Mouse (Mus musculus): Measurements from ENCODE around the gene Ccnl2. TPM values are rescaled to one million over a fixed set of nuclear protein-coding genes. Genes with fewer than 3 reads are reported as not detected.
"Not testable (repeated sequence)": the region's sequence is repeated elsewhere in the genome, so short reads cannot be mapped to it uniquely, and the experiment has no call there.

Gene Ccnl2
- polyA plus RNA-seq, 1 experiment: 18.8 TPM

GRCm38 (mm10) chr4:155785819-155786218 lies 26.5 kb upstream of the Ccnl2 start, which contains the start of gene Tmem88b:
TSS of gene Tmem88b (minus strand) at chr4:155785874.
- H3K79me2 ChIP-seq (ENCODE audit: control insufficient read depth, insufficient read depth): no peaks in the 10 kb centered on the region
- TF ChIP-seq FOSL1 (IDR thresholded peaks at IDR 0.05; ENCODE audit: insufficient read depth, low read length, poor library complexity, severe bottlenecking) (no peak), USF1 (IDR thresholded peaks at IDR 0.05; ENCODE audit: low read depth) (no peak), CTCF (IDR thresholded peaks at IDR 0.05; ENCODE audit: control insufficient read depth, insufficient read depth, insufficient read length) (no peak), MAX (IDR thresholded peaks at IDR 0.05) (no peak), CEBPB (IDR thresholded peaks at IDR 0.05; ENCODE audit: low read depth) (no peak), MYOD1 (IDR thresholded peaks at IDR 0.05; ENCODE audit: control insufficient read depth, insufficient read length, low read depth) (no peak), MYOG (IDR thresholded peaks at IDR 0.05; ENCODE audit: control insufficient read depth, extremely low read depth, insufficient read length) (no peak)
- peaks cover 2% of the 10 kb centered on the region for H3K27me3 ChIP-seq (ENCODE audit: control insufficient read depth, insufficient read depth, insufficient read length)
- no peaks in the 10 kb centered on the region for H3K79me3 ChIP-seq (ENCODE audit: low read depth)
- no peaks in the 10 kb centered on the region for H3K36me3 ChIP-seq (ENCODE audit: control insufficient read depth, insufficient read depth)
- H3K4me3 ChIP-seq (ENCODE audit: insufficient read depth, poor library complexity, severe bottlenecking): no peak within 1 kb of the TSS
- no peak within 1 kb of the TSS for H3ac ChIP-seq (ENCODE audit: control insufficient read depth, insufficient read length, low read depth)

GRCm38 (mm10) chr4:155788300-155788699 lies 24.0 kb upstream of the Ccnl2 start:
- no peak for TF ChIP-seq MYOG (IDR thresholded peaks at IDR 0.05; ENCODE audit: control insufficient read depth, extremely low read depth, insufficient read length)
- no peak for TF ChIP-seq FOSL1 (IDR thresholded peaks at IDR 0.05; ENCODE audit: insufficient read depth, low read length, poor library complexity, severe bottlenecking)
- TF ChIP-seq CEBPB (IDR thresholded peaks at IDR 0.05; ENCODE audit: low read depth): no peak
- Histone ChIP-seq H3K4me3 (ENCODE audit: insufficient read depth, poor library complexity, severe bottlenecking) (no peak overlapping the region), H3K27me3 (ENCODE audit: control insufficient read depth, insufficient read depth, insufficient read length) (peaks cover 16% of the 10 kb centered on the region), H3K79me3 (ENCODE audit: low read depth) (no peaks in the 10 kb centered on the region), H3K79me2 (ENCODE audit: control insufficient read depth, insufficient read depth) (no peaks in the 10 kb centered on the region), H3ac (ENCODE audit: control insufficient read depth, insufficient read length, low read depth) (no peak overlapping the region), H3K36me3 (ENCODE audit: control insufficient read depth, insufficient read depth) (no peaks in the 10 kb centered on the region)

DNA sequence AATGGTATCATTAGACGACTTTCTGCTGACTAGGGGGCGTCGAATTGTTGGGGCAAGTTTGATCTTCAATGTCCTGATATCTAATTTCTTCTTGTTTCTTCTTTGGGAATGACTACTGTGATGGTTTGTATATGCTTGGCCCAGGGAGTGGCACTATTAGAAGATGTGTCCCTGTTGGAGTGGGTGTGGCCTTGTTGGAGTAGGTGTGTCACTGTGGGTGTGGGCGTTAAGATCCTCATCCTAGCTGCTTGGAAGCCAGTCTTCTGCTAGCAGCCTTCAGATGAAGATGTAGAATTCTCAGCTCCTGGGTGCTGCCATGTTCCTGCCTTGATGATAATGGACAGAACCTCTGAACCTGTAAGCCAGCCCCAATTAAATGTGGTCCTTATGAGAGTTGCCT lies 23.5 kb upstream of the Ccnl2 start:
- not testable (repeated sequence) for H3K36me3 ChIP-seq (ENCODE audit: control insufficient read depth, insufficient read depth)

GRCm38 (mm10) chr4:155790021-155790489 lies 22.2 kb upstream of the Ccnl2 start, which contains the start of gene Ankrd65:
TSS of gene Ankrd65 (plus strand) at chr4:155790439.
- no peaks in the 10 kb centered on the region for H3K79me3 ChIP-seq (ENCODE audit: low read depth)
- no peak within 1 kb of the TSS for H3K4me3 ChIP-seq (ENCODE audit: insufficient read depth, poor library complexity, severe bottlenecking)
- H3K27me3 ChIP-seq (ENCODE audit: control insufficient read depth, insufficient read depth, insufficient read length): peaks cover 16% of the 10 kb centered on the region
- H3K36me3 ChIP-seq (ENCODE audit: control insufficient read depth, insufficient read depth): no peaks in the 10 kb centered on the region
- TF ChIP-seq CTCF (IDR thresholded peaks at IDR 0.05; ENCODE audit: control insufficient read depth, insufficient read depth, insufficient read length) (no peak), MAX (IDR thresholded peaks at IDR 0.05) (no peak), MYOG (IDR thresholded peaks at IDR 0.05; ENCODE audit: control insufficient read depth, extremely low read depth, insufficient read length) (no peak), USF1 (IDR thresholded peaks at IDR 0.05; ENCODE audit: low read depth) (no peak), MYOD1 (IDR thresholded peaks at IDR 0.05; ENCODE audit: control insufficient read depth, insufficient read length, low read depth) (no peak), FOSL1 (IDR thresholded peaks at IDR 0.05; ENCODE audit: insufficient read depth, low read length, poor library complexity, severe bottlenecking) (no peak)
- no peak within 1 kb of the TSS for H3ac ChIP-seq (ENCODE audit: control insufficient read depth, insufficient read length, low read depth)
- no peaks in the 10 kb centered on the region for H3K79me2 ChIP-seq (ENCODE audit: control insufficient read depth, insufficient read depth)

More for the DNA sequence above, 23.5 kb upstream of the Ccnl2 start:
- not testable (repeated sequence) for H3K79me3 ChIP-seq (ENCODE audit: low read depth); H3K4me3 ChIP-seq (ENCODE audit: insufficient read depth, poor library complexity, severe bottlenecking); H3ac ChIP-seq (ENCODE audit: control insufficient read depth, insufficient read length, low read depth); H3K79me2 ChIP-seq (ENCODE audit: control insufficient read depth, insufficient read depth)
- peaks cover 16% of the 10 kb centered on the region for H3K27me3 ChIP-seq (ENCODE audit: control insufficient read depth, insufficient read depth, insufficient read length)

- H3K36me3 ChIP-seq (ENCODE audit: control insufficient read depth, insufficient read depth): no peaks in the 10 kb centered on the region
- no peak overlapping the region for H3ac ChIP-seq (ENCODE audit: control insufficient read depth, insufficient read length, low read depth)
- H3K79me3 ChIP-seq (ENCODE audit: low read depth): no peaks in the 10 kb centered on the region
- no peak overlapping the region for H3K4me3 ChIP-seq (ENCODE audit: insufficient read depth, poor library complexity, severe bottlenecking)
- H3K79me2 ChIP-seq (ENCODE audit: control insufficient read depth, insufficient read depth): no peaks in the 10 kb centered on the region
- no peak for TF ChIP-seq FOSL1 (IDR thresholded peaks at IDR 0.05; ENCODE audit: insufficient read depth, low read length, poor library complexity, severe bottlenecking)
- TF ChIP-seq MYOD1 (IDR thresholded peaks at IDR 0.05; ENCODE audit: control insufficient read depth, insufficient read length, low read depth): no peak
- TF ChIP-seq CEBPB (IDR thresholded peaks at IDR 0.05; ENCODE audit: low read depth): no peak
- no peak for TF ChIP-seq USF1 (IDR thresholded peaks at IDR 0.05; ENCODE audit: low read depth)
- TF ChIP-seq MYOG (IDR thresholded peaks at IDR 0.05; ENCODE audit: control insufficient read depth, extremely low read depth, insufficient read length): no peak
- no peak for TF ChIP-seq CTCF (IDR thresholded peaks at IDR 0.05; ENCODE audit: control insufficient read depth, insufficient read depth, insufficient read length)
- no peak for TF ChIP-seq MAX (IDR thresholded peaks at IDR 0.05)
- peaks cover 16% of the 10 kb centered on the region for H3K27me3 ChIP-seq (ENCODE audit: control insufficient read depth, insufficient read depth, insufficient read length)
These were observed 21.6 kb upstream of the Ccnl2 start for GRCm38 (mm10) chr4:155790650-155791161.

DNA sequence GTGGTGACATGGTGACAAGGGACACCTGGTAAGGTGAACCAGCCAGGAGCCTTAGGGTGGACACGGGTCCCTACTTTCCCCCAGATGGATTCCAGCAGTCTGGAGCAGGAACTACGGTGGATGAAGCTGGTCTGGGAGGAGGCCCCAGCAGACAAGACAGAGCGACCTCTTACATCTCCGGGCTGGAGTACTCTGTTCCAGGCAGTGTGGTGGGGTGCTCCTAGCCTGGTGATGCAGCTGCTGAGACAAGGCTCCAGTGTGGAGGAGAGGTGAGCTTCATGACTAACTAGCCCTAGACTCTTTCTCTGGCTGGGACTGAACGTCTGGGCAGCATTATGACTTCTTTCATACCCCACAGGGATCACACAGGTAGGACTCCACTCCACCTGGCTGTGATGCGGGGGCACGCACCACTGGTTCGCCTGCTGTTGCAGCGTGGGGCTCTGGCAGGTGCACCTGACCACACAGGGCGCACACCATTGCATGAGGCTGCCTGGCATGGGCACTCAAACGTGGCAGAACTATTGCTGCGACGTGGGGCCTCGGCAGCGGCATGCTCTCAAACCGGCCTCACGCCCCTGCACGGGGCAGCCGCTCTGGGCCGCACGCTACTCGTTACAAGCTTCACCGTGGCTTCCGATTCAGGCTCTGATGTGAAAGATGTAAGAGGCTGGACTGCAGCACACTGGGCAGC lies 20.9 kb upstream of the Ccnl2 start:
- H3K4me3 ChIP-seq (ENCODE audit: insufficient read depth, poor library complexity, severe bottlenecking): no peak overlapping the region
- no peaks in the 10 kb centered on the region for H3K36me3 ChIP-seq (ENCODE audit: control insufficient read depth, insufficient read depth)
- no peak overlapping the region for H3ac ChIP-seq (ENCODE audit: control insufficient read depth, insufficient read length, low read depth)
- no peak for TF ChIP-seq FOSL1 (IDR thresholded peaks at IDR 0.05; ENCODE audit: insufficient read depth, low read length, poor library complexity, severe bottlenecking)
- H3K79me3 ChIP-seq (ENCODE audit: low read depth): no peaks in the 10 kb centered on the region
- no peaks in the 10 kb centered on the region for H3K79me2 ChIP-seq (ENCODE audit: control insufficient read depth, insufficient read depth)
- peaks cover 20% of the 10 kb centered on the region for H3K27me3 ChIP-seq (ENCODE audit: control insufficient read depth, insufficient read depth, insufficient read length)

Data from C2C12 (cell line).